Mouse (Mus musculus) cerebellum, adult (tissue): ENCODE results near the gene Rgr.
"Not testable (repeated sequence)": the region's sequence is repeated elsewhere in the genome, so short reads cannot be mapped to it uniquely, and the experiment has no call there.

Source experiments
- ATAC-seq: cut with Nextera tagmentation; 2 replicates; pipeline ENCODE4 v1.9.2; 2017; ENCODE audit warnings: mild to moderate bottlenecking, moderate library complexity, mixed read lengths; ENCODE audit not compliant: insufficient number of reproducible peaks, low FRiP score, low TSS enrichment

Rgr gene

DNA sequence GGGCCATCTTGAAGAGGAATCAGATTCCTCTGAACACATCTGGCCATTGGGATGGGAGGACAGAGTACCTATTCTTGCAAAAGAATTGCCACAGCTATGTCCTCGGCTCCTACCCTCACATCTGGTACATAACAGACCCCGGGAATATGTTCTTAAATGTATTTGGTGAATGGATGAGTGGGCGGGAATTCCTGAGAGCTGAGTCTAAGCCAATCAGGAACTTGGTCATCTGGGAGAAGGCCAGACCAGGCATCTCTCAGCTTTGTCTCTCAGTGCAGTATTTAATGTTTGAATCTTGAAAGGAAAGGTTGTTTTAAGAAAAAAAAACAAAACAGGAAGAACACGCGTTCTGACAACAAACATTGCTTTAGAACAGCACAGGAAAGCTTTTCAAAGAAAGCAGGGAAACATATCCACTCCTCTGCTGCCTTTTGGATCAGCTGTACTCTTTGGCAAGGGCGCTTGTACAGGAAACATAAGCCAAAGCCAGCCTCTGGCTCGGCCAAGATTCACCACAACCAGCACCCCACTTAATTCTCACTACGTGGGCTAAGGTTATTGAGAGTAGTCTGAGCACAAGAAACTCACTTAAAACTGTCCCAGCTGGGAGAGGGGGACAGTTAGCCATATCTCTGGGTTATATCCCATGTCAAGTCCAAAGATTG lies 45.2 kb downstream of the Rgr start:
- no peak for ATAC-seq

DNA sequence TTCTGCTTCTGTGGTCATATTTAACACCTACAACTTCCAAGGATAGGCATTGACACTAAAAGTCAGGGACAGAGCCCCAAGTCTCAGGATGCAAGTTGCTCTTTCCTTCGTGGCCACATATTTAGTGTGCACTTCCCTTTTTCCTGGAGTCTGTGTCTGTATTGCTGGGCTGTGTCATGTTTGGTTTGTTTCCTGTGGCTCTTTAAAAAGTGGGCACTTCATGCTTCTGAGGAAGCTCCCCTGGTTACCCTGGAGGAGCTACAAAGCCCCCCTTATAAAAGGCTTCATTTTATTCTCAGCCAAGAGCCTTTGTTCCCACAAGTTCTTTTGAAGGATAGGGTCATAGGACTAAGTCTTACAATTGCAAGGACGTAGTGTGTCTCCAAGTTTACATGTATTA lies 45.9 kb downstream of the Rgr start:
- no peak for ATAC-seq

DNA sequence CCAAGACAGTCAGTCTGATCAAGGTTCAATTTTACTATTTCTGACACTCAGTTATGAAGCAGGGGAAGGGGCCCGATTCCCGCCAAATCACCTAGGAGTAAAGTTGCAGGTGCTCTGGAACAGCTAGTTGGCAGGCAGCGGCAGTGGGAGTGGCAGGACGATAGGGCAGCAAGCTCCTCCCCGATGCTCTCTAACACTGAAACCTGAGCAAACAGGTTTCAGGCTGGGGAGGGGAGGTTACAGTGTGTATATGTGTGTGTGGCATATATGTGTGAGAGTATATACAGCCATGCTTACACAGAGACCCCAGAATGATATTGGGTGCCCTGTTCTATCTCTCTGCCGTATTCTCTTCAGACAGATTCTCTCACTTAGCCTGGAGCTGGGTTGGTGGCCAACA lies 48.0 kb downstream of the Rgr start:
- not testable (repeated sequence) for ATAC-seq

DNA sequence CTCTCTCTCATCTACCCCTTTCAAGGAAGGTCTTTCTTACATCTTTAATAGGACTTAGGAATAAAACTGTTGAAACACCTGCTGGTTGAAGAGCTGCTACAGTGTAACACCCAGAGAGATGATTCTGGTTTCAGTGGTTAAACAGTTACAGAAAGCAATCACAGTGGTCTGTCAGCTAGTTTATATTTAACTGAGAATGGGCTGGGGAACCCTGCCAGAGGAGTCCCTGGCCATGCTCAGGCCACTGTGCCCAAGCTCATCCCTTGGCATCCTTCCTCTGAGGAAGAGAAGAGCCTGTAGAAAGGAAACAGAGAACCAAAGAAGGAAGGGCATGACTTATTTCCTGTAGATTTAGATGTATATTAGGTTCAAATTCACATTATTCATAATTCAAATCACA lies 59.0 kb downstream of the Rgr start:
- ATAC-seq: no peak

DNA sequence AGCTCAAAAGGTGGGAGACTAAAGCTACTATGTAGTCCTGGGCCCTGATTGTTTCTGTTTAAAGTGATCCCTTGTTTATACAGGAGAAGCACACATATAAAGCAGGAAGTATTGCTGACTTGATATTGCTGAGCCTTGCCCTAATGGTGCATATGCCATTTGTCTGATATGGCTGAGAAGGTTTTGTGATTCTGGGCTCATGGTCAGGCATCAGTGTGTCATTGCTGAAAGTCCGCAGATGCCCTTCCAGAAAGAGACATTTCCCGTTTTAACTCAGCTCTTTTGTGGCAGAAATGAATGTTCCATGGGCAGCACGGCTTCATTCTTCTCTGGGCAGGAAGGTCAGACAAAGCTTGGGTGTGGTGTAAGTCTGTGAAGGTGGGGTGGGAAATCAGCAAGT lies 63.1 kb downstream of the Rgr start:
- no peak for ATAC-seq
